Mouse (Mus musculus): ENCODE data around the gene Trim41.

The Trim41 gene

GRCm38 (mm10) chr11:48816281-48816781, 822 bp downstream of the Trim41 start:
- DNase-seq (ENCODE audit: low read depth in 1 of 2, low spot score in 2 of 2) = no peak

- DNase-seq (ENCODE audit: low read depth in 1 of 2, low spot score in 2 of 2) = no peak
These were observed 1.3 kb downstream of the Trim41 start for GRCm38 (mm10) chr11:48815851-48816250.

DNA sequence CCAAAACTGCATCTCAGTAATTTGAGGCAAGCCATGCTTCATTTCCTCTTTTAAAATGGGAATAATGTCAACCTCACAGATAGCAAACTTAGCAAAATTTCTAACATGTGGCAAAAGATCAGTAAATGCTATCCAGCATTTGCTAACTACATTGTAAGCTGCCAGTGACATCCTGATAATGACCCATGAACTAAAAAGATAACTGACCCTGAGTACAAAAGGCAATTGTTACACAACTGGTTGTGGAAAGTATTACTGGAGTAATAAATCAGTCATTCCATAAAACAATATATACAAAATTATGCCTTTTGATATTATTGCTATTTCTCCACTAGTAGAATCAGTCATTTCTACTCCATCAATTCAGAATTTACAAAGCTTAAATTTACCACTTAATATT, 3.4 kb downstream of the Trim41 start:
- no peak for DNase-seq (ENCODE audit: low read depth in 1 of 2, low spot score in 2 of 2)

- DNase-seq (ENCODE audit: low read depth in 1 of 2, low spot score in 2 of 2) = no peak
These were observed 7.0 kb downstream of the Trim41 start for GRCm38 (mm10) chr11:48810142-48810541.

- DNase-seq (ENCODE audit: low read depth in 1 of 2, low spot score in 2 of 2) = no peak
These were observed 7.7 kb downstream of the Trim41 start for GRCm38 (mm10) chr11:48809434-48809830.

DNA sequence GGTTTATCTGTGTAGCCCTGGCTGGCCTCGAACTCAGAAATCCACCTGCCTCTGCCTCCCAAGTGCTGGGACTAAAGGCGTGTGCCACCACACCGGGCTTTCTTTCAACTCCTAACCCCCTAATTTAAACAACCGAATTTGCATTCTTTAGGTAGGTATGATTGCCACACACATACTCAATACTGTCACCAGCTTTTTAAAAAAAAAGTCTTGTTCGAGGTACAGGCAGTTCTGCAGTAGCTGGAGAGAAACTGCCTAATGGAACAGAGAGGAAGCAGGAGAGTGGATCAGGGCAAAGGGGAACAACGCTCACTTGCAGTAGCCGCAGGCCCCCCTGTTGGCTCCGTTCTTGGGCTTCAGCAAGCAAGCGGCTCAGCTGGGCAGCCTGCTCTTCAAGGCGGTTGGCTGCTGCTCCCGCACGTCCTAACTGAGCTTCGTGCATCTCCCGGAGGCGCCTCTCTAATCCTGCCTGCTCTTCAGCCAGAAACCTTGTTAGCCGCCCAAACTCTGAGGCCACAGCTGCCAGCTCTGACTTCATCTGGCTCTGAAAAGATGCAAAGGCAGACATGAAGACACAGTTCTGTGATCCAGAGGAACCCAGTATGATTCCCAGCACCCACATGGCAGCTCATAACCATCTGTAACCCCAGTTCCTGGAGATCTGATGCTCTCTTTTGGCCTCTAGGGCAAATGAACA, 8.3 kb downstream of the Trim41 start:
- DNase-seq (ENCODE audit: low read depth in 1 of 2, low spot score in 2 of 2) = no peak

- no peak for DNase-seq (ENCODE audit: low read depth in 1 of 2, low spot score in 2 of 2)
These were observed 8.9 kb downstream of the Trim41 start for GRCm38 (mm10) chr11:48808304-48808646.

GRCm38 (mm10) chr11:48807563-48808303, 9.4 kb downstream of the Trim41 start:
- no peak for DNase-seq (ENCODE audit: low read depth in 1 of 2, low spot score in 2 of 2)

GRCm38 (mm10) chr11:48806856-48807562, 10.1 kb downstream of the Trim41 start:
- DNase-seq (ENCODE audit: low read depth in 1 of 2, low spot score in 2 of 2) = no peak

GRCm38 (mm10) chr11:48804922-48805321, 12.2 kb downstream of the Trim41 start:
- DNase-seq (ENCODE audit: low read depth in 1 of 2, low spot score in 2 of 2) = no peak

- no peak for DNase-seq (ENCODE audit: low read depth in 1 of 2, low spot score in 2 of 2)
These were observed 13.2 kb downstream of the Trim41 start for GRCm38 (mm10) chr11:48803988-48804387.

DNA sequence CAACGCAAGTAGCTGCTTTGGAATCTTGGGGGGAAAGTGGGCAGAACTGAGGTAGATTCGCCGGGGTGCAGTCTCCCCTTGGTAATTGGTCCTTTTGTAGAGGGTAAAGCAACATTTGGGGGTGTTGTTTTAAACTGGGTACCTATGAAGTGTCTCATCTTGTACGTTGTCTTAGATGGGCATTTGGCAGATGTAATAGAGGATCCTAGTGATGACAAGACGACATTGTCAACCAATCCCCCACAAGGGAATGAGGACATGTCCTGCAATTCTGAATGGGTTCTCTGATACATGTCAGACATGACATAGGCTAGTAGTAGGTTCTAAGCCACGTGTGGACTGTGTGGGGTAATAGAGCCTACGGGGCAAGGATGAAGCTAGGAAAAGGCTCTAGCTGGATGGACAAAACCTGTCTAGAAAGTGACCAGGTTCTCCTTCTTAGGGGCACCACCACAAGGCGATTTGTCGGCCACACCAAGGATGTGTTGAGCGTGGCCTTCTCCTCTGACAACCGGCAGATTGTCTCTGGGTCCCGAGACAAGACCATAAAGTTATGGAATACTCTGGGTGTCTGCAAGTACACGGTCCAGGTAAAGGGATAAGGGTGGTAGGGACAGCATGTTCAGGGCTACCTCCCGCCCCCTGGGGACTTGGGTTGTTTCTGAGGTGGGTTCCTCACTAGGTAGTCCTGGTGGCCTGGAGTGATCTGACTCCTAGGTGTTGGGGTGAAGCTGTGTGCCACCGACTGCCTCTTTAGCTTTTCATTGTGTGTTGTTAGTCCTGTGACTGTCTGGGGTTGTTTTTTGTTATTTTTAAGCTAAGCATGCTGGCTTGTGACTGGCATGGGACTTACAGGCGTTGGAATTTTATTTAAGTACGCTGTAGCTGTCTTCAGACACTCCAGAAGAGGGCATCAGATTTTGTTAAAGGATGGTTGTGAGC, 15.1 kb downstream of the Trim41 start:
- DNase-seq (ENCODE audit: low read depth in 1 of 2, low spot score in 2 of 2) = no peak

DNA sequence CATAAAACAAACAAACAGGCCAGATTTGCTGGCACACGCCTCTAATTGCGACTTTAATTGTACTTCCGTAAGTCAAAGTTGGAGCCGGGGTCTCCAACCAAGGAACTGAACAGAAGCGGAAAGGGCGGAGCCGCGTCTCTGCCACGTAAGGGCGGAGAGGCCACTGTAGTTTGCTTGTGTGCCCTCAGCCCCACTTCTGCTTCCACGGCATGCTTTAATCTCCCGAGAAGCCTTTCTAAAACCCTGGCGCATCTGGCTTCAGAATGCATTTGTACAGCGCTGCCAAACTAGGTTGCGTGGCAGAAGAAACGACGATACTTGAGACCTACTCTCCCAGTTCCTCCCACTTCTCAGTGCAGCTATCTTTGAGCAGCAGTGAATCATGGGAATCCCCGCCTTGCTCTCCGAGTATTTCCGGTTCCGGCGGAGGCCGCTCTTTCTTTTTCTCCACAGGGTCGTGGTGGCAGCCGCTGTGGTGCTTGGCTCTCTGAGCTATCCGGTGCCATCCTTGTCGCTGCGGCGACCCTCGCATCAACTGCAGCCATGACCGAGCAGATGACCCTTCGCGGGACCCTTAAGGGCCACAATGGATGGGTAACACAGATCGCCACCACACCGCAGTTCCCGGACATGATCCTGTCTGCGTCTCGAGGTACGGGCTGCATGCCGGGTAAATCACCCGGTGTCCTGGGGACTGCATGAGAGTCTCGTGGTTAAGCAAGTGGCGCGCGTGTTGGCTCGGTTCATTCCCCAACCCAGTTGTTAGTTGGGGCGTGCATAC, 17.0 kb downstream of the Trim41 start, which contains the start of gene Rack1:
Gene Rack1 (plus strand): TSS at position 412 of the 781 bp plus-strand sequence.
- peak; percentile 77 to 83 for DNase-seq (ENCODE audit: low read depth in 1 of 2, low spot score in 2 of 2)

DNA sequence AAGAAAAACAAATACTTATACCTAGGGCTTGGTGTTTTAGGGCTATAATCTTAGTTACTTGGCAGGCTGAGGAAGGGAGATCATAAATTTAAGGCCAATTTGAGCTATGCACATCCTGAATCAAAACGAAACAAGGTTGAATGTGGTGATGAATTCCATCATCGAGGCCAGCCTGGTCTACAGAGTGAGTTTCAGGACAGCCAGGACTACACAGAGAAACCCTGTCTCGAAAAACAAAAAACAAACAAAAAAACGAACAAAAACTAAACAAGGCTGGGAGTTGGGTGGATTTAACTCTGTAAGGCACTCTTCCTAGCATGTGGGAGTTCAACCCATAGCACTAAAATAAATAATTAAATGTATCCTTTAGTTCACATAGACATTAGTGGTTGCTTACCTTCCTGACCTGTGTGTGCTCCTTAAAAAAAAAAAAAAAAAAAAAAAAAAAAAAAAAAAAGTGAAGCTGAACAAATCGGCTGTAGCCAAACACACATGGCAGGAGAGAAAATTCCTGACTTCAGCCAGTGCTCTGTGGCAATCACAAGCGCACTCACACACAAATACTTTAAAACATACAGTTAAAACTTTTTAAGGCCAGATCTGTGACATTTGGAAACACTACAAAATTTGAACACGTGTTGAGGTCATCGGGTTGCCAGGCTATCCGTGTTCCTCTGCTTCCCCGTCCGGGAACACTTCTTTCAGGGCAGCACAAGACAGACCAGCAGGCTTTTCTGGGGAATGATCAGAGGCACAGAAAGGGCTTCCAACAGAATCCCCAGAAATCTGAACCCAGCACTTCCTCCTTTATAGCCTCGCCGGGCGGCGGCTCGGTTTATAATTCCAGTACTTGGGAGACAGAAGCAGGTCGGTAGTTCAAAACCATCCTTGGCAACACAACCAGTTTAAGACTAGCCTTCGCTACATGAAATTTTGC, 17.9 kb downstream of the Trim41 start:
- no peak for DNase-seq (ENCODE audit: low read depth in 1 of 2, low spot score in 2 of 2)

GRCm38 (mm10) chr11:48798308-48798707, 18.8 kb downstream of the Trim41 start:
- DNase-seq (ENCODE audit: low read depth in 1 of 2, low spot score in 2 of 2) = no peak

- DNase-seq (ENCODE audit: low read depth in 1 of 2, low spot score in 2 of 2) = no peak
These were observed 19.9 kb downstream of the Trim41 start for GRCm38 (mm10) chr11:48797287-48797686.

DNA sequence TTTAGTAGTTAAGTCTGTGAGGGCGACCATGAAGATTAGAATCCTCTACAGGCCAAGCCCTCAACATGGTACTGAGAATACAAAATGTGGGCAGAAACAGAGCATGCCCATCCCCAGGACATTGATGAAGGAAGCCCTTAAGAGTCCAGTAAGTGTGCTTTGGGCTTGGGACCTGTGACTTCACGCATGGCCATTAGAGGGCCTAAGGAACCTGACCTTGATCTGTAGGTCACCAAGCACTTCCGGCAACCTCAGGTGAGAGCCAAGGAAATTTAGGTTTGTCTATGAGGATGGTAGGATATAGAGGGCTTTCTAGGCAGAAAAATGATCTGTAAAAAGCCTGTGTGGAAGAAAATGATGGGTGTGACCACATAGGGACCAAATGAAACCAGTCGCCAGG, 20.9 kb downstream of the Trim41 start:
- DNase-seq (ENCODE audit: low read depth in 1 of 2, low spot score in 2 of 2) = no peak

DNA sequence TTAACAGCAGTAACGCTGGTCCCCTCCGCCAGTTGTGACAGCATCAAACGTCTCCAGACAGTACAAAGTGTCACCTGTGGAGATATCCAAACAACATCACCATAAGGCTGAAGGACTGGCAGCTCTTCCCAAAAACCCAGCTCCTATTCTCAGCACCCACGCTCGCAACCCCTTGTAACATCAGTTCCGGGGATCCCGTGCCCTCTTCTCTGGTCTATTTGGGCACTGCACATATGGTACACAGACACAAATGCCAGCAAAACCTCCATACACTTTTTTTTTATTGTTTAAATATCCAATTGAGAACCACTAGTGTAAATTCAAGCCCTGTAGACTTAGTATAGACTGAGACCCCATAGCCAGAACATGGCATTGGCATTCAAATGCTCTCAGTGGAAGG, 21.9 kb downstream of the Trim41 start:
- DNase-seq (ENCODE audit: low read depth in 1 of 2, low spot score in 2 of 2) = peak in 1 of 2 experiments; percentile 22

GRCm38 (mm10) chr11:48793184-48793583, 24.0 kb downstream of the Trim41 start:
- no peak for DNase-seq (ENCODE audit: low read depth in 1 of 2, low spot score in 2 of 2)

All from monocyte, adult 2 months (primary cell).